Mouse (Mus musculus) naive thymus-derived CD4-positive, alpha-beta T cell, adult 2 months (primary cell): ENCODE data around the gene Syt3.

ENCODE experiments used
- DNase-seq: peaks from one replicate; pipeline ENCODE4 v3.0.0-alpha.2; 2011; ENCODE audit warnings: low read depth

Syt3 gene

GRCm38 (mm10) chr7:44356590-44357481, 27.1 kb upstream of the Syt3 start:
- no peak for DNase-seq

GRCm38 (mm10) chr7:44357531-44357930, 26.4 kb upstream of the Syt3 start:
- no peak for DNase-seq

- no peak for DNase-seq
These were observed 25.9 kb upstream of the Syt3 start for GRCm38 (mm10) chr7:44358012-44358411.

- DNase-seq, result no peak
These were observed 24.8 kb upstream of the Syt3 start for GRCm38 (mm10) chr7:44358886-44359654.

- peak; percentile 91 for DNase-seq
These were observed 23.8 kb upstream of the Syt3 start for GRCm38 (mm10) chr7:44359908-44360672.

- no peak for DNase-seq
These were observed 23.1 kb upstream of the Syt3 start for GRCm38 (mm10) chr7:44360792-44361301.

GRCm38 (mm10) chr7:44372678-44373077, 11.2 kb upstream of the Syt3 start:
- no peak for DNase-seq

- DNase-seq, result no peak
These were observed 10.4 kb upstream of the Syt3 start for GRCm38 (mm10) chr7:44373460-44373859.

GRCm38 (mm10) chr7:44373889-44374652, 9.8 kb upstream of the Syt3 start:
- peak; percentile 81 for DNase-seq

- no peak for DNase-seq
These were observed 9.1 kb upstream of the Syt3 start for GRCm38 (mm10) chr7:44374756-44375155.

- no peak for DNase-seq
These were observed 8.7 kb upstream of the Syt3 start for GRCm38 (mm10) chr7:44375207-44375606.

- DNase-seq, result no peak
These were observed 8.1 kb upstream of the Syt3 start for GRCm38 (mm10) chr7:44375793-44376192.

GRCm38 (mm10) chr7:44378290-44378689, 5.6 kb upstream of the Syt3 start:
- no peak for DNase-seq

GRCm38 (mm10) chr7:44382541-44382940, 1.4 kb upstream of the Syt3 start:
- DNase-seq, result no peak

GRCm38 (mm10) chr7:44384716-44385059, 786 bp downstream of the Syt3 start:
- DNase-seq, result no peak

GRCm38 (mm10) chr7:44385720-44386119, 1.8 kb downstream of the Syt3 start, which contains the start of gene 1700008O03Rik:
TSS of gene 1700008O03Rik (minus strand) at chr7:44385820.
- DNase-seq, result no peak

- DNase-seq, result no peak
These were observed 7.9 kb downstream of the Syt3 start for GRCm38 (mm10) chr7:44391831-44392230.

GRCm38 (mm10) chr7:44392341-44392740, 8.4 kb downstream of the Syt3 start:
- DNase-seq, result no peak

- no peak for DNase-seq
These were observed 9.4 kb downstream of the Syt3 start for GRCm38 (mm10) chr7:44393284-44393683.

- DNase-seq, result peak; percentile 79
These were observed 14.7 kb downstream of the Syt3 start for GRCm38 (mm10) chr7:44398570-44398969.

- DNase-seq, result peak; percentile 37
These were observed 17.8 kb downstream of the Syt3 start for GRCm38 (mm10) chr7:44401673-44402072.
